Mouse (Mus musculus) cerebellum, adult 2 months (tissue): Measurements from ENCODE around the gene Pou6f1. TPM values are rescaled to one million over a fixed set of nuclear protein-coding genes. Genes with fewer than 3 reads are reported as not detected.
"Not testable (repeated sequence)": the region's sequence is repeated elsewhere in the genome, so short reads cannot be mapped to it uniquely, and the experiment has no call there.

Experiments
- DNase-seq, 2 experiments: peaks; one replicate each; pipeline ENCODE4 v3.0.0; 2021
- H3K27ac ChIP-seq: fragments of 200-500 bp; 2 replicates; pipeline ENCODE4 v1.5.1; 2012; ENCODE audit warnings: low read length, control low read depth, inconsistent platforms; ENCODE audit not compliant: insufficient read depth
- H3K27me3 ChIP-seq: fragments of 200-500 bp; 2 replicates; pipeline ENCODE4 v1.6.1; 2012; ENCODE audit warnings: inconsistent platforms, mild to moderate bottlenecking, low read length, moderate library complexity; ENCODE audit not compliant: control insufficient read depth, insufficient read depth
- H3K4me1 ChIP-seq: fragments of 200-500 bp; 2 replicates; pipeline ENCODE4 v1.6.1; 2011; ENCODE audit warnings: low read length; ENCODE audit not compliant: control insufficient read depth, insufficient read depth
- H3K4me3 ChIP-seq: fragments of 200-500 bp; replicated peaks from 2 replicates; pipeline ENCODE3; 2011; ENCODE audit warnings: mild to moderate bottlenecking, low read depth, low read length, control low read depth; ENCODE audit not compliant: insufficient read depth
- CTCF ChIP-seq: fragments of 200-500 bp; IDR thresholded peaks from 2 replicates; pipeline ENCODE4 v1.5.1; 2011; ENCODE audit warnings: low read depth, mild to moderate bottlenecking, control low read depth, low read length, moderate library complexity, borderline replicate concordance; ENCODE audit not compliant: insufficient read depth
- POLR2A ChIP-seq: fragments of 200-500 bp; IDR thresholded peaks from 2 replicates; pipeline ENCODE4 v1.6.1; 2011; ENCODE audit warnings: low read length, control low read depth, borderline replicate concordance; ENCODE audit not compliant: insufficient read depth
- WGBS: fragments of 180-500 bp; shearing (Covaris S2); methylation state at CpG from one replicate; pipeline ENCODE4 v1.1.7; 2018; 5-methylcytosine and 5-hydroxymethylcytosine counted together
- polyA plus RNA-seq: library from polyadenylated mRNA; depleted of rRNA; stranded (reverse); fragments of >200 nt; gene quantifications from 2 replicates; pipeline ENCODE4 v1.2.3, GENCODE M21; 2012; rRNA removed

The Pou6f1 gene
- polyA plus RNA-seq, 1 experiment = 63.9 TPM

DNA sequence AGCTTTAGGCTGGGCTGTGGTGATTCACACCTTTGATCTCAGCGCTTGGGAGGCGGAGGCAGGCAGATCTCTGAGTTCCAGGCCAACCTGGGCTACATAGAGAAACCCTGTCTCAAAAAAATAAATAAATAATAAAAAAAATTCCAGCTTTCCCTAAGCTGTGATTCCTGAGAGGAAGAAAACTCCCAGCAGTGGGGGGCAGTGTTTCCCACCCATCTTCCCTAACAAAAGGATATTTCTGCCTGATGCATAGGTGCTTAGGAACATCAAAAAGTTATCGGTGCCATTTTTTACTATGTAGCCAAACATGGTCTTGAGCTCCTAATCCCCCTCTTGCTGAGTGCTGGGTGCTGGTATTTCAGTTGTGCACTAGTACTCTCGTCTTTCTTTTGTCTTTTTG lies 49.5 kb downstream of the Pou6f1 start:
- H3K4me3 ChIP-seq = no peak overlapping the region
- DNase-seq = no peak
- H3K4me1 ChIP-seq = peaks cover 4% of the 10 kb centered on the region; the same call in 1 of the 2 replicates
- WGBS = 80% methylated on average over 4 of the region's 4 CpGs
- no peaks in the 10 kb centered on the region for H3K27me3 ChIP-seq
- H3K27ac ChIP-seq = no peak overlapping the region
- TF ChIP-seq POLR2A (no peak), CTCF (no peak)

DNA sequence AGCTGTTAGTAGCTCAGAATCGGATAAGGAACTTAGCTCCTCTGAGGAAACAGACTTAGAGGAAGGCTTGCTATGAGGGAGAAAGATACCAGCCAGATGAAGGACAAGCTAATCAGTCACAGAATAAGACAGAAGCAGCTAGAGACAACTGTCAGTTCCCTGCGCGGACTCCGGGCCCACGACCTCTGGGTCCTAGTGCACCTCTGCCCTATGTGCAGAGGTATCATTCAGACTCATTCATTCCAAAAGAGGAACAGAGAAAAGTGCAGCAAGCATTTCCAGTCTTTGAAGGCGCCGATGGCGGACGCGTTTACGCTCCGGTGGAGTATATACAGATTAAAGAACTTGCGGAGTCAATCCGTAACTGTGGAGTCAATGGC lies 56.1 kb downstream of the Pou6f1 start:
- not testable (repeated sequence) for H3K4me1 ChIP-seq, H3K4me3 ChIP-seq, H3K27me3 ChIP-seq, H3K27ac ChIP-seq, DNase-seq
- WGBS = 96% methylated on average over 14 of the region's 14 CpGs

DNA sequence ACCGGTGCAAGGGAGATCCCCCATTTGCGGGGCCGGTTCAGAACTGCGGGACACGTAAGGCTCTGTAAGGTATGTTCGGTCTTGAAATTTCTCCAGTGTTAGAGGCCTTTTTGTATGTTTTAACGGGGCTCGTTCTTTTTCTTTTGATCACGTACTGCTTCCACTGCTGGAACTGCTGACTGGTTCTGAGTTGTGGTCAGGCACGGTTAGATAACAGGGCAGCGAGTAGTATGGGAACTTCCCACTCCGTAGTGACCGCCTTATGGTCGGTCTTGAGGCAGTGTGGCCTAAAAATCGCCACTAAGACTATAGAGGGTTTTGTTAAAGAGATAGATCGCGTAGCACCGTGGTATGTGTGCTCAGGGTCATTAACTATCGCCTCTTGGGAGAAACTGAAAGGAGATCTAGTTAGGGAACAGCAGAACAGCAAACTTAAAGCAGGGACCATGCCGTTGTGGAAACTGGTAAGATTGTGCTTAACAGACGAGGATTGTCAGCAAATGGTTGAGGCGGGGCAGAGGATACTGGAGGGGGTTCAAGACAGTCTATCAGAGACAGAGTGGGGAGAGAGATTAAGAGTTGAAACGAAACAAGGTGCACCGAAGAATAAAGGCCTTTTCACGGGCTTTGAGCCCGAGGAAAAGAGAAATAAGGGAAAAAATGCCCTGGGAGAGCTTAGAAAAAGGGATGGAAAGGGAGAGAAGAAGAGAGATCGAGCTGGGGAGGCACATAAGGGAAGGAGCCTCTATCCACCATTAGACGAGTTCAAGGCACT lies 56.7 kb downstream of the Pou6f1 start:
- H3K27ac ChIP-seq, DNase-seq, H3K4me1 ChIP-seq, H3K4me3 ChIP-seq, H3K27me3 ChIP-seq: not testable (repeated sequence)
- WGBS = 98% methylated on average over 28 of the region's 28 CpGs

DNA sequence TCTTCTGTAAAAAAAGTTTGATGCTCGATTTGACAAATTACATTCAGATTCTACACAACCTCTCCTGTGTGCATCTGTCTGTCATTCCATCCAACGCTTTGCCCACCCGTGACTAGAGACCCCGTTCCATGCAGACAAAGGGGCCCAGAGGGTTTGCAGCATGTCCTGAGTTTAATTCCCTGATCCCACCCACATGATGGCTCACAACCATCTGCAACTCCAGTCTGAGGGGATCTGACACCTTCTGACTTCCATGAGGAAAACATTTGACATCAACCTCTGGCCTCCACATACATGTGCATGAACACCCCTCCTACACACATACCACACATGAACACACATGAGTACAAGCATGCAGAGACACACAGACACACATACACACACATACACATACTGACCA lies 58.4 kb downstream of the Pou6f1 start:
- Histone ChIP-seq H3K4me3 (no peak overlapping the region), H3K27ac (no peak overlapping the region), H3K27me3 (no peaks in the 10 kb centered on the region), H3K4me1 (no peaks in the 10 kb centered on the region)
- no peak for DNase-seq
- no peak for TF ChIP-seq CTCF
- no peak for TF ChIP-seq POLR2A
- WGBS = 95% methylated on average over 4 of the region's 4 CpGs

DNA sequence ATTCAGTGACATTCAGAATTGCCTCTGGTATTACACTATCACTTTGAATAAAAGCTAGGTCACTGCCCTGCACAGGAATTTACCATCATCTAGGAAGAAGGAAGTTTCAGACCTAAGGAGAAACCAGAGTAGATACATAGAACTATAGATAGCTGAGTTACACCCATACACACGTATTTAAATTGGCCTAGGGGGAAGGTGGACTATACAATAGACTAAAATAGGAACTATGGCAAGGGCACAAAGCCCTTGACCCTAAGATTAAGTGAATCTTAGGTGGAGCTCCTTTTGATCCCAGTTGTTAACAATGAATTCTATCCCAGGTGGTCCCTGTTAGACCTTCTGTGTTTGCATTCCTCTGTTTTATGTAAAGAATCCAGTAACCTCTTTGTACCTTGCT lies 58.8 kb downstream of the Pou6f1 start:
- H3K4me1 ChIP-seq, H3K4me3 ChIP-seq, H3K27ac ChIP-seq, H3K27me3 ChIP-seq, DNase-seq: not testable (repeated sequence)
- 87% methylated on average over 1 of the region's 1 CpGs for WGBS

DNA sequence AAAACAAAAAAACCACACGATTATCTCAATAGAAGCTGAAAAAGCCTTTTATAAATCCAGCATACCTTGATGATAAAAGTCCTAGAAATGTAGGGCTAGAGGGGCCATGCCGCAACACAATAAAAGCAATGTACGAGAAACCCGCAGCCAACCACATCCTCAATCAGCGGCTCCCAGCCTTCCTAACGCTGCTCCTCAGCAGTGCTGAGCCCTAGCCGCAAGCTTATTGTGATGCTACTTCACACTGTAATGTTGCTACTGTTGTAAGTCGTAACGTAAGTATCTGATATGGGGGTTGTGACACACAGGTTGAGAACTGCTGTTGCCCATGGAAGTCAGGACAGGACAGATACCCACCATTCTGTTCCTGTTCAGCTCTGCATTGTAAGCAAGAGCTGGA lies 60.4 kb downstream of the Pou6f1 start:
- WGBS = 93% methylated on average over 9 of the region's 9 CpGs
- Histone ChIP-seq H3K27ac (no peak overlapping the region), H3K4me1 (no peaks in the 10 kb centered on the region), H3K27me3 (no peaks in the 10 kb centered on the region), H3K4me3 (no peak overlapping the region)
- no peak for TF ChIP-seq CTCF
- TF ChIP-seq POLR2A = no peak
- no peak for DNase-seq

DNA sequence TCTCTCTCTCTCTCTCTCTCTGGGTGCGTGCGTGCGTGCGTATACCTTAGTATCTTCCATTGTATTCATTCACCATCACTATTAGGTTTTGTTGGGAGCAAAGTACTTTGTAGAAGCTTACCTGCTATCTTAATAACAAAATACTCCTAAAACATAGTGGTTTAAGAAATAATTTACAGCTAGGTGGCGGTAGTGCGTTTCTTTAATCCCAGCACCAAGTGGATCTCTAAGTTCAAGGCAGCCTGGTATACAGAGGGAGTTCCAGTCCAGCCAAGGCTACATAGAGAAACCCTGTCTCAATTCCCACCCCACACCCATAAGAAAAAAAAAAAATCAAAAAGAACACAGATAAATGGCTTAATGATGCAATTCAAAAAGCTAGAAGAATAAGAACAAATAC lies 61.9 kb downstream of the Pou6f1 start:
- no peak overlapping the region for H3K4me3 ChIP-seq
- no peaks in the 10 kb centered on the region for H3K27me3 ChIP-seq
- DNase-seq = peak in 1 of 2 experiments; percentile 33
- H3K4me1 ChIP-seq = peaks cover 3% of the 10 kb centered on the region; the same call in 1 of the 2 replicates
- H3K27ac ChIP-seq = no peak overlapping the region
- TF ChIP-seq POLR2A = no peak
- peak; percentile 25; the same call in 1 of the 2 replicates for TF ChIP-seq CTCF
- 89% methylated on average over 6 of the region's 6 CpGs for WGBS

DNA sequence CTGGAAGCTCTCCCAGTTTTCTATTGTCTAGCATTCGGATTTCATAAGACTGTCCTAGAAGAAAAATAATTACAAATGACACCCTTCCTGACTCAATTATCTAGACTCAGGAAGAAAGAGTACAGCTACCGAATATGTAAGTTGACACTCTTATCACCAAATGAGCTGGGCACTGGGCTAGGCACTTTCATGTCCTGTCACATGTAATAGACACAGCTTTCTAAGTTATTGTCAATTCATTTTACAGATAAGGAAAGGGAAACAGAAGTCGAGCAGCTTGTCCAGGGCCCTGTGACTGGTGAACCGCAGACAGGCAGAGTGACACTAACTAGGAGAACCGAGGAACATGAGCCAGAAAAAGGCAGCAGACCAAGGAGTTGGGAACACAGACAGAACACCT lies 71.9 kb downstream of the Pou6f1 start:
- H3K4me3 ChIP-seq = no peak overlapping the region
- H3K27ac ChIP-seq = no peak overlapping the region
- no peaks in the 10 kb centered on the region for H3K4me1 ChIP-seq
- no peak for DNase-seq
- no peak for TF ChIP-seq CTCF
- WGBS = 79% methylated on average over 5 of the region's 5 CpGs
- no peaks in the 10 kb centered on the region for H3K27me3 ChIP-seq

DNA sequence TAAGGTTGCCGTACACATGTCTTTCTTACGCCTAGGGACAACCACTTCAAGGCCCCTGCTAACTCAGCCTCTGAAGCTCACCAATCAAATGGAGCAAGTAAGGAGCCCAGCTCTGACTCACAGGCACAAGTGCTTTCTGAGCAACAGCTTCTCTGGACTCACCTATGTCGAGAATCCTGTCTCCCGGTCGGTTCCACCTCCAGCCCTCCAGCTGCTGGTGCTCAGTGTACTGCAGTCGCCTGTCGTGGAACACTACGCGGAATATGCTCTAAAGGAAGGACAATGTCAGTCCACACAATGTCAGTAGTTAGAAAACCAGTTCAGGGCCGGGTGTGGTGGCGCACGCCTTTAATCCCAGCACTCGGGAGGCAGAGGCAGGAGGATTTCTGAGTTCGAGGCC lies 74.4 kb downstream of the Pou6f1 start:
- Histone ChIP-seq H3K27ac (no peak overlapping the region), H3K27me3 (no peaks in the 10 kb centered on the region), H3K4me3 (no peak overlapping the region), H3K4me1 (no peaks in the 10 kb centered on the region)
- no peak for TF ChIP-seq CTCF
- no peak for TF ChIP-seq POLR2A
- WGBS = 95% methylated on average over 14 of the region's 14 CpGs
- DNase-seq = no peak

Other genes with a start within 250 kb of the Pou6f1 start
- not detected in 2 replicates for gene Methig1, start 246.8 kb downstream of the Pou6f1 start, polyA plus RNA-seq
- gene Mettl7a2, start 246.8 kb downstream of the Pou6f1 start, polyA plus RNA-seq = not detected in 2 replicates
- gene Higd1c, start 235.4 kb downstream of the Pou6f1 start, polyA plus RNA-seq = not detected in 2 replicates
- not detected in 2 replicates for gene Gm5475, start 177.8 kb downstream of the Pou6f1 start, polyA plus RNA-seq
- gene Slc11a2, start 174.9 kb downstream of the Pou6f1 start, polyA plus RNA-seq = 45.4 and 50.6 TPM in 2 replicates
- 67.0 and 70.5 TPM in 2 replicates for gene Letmd1, start 131.0 kb downstream of the Pou6f1 start, polyA plus RNA-seq
- gene Csrnp2, start 104.5 kb downstream of the Pou6f1 start, polyA plus RNA-seq = 18.0 and 18.3 TPM in 2 replicates
- gene Tfcp2, start 48.0 kb downstream of the Pou6f1 start, polyA plus RNA-seq = 25.4 and 27.6 TPM in 2 replicates
- 214 and 220 TPM in 2 replicates for gene Dazap2, start 15.4 kb upstream of the Pou6f1 start, polyA plus RNA-seq
- gene Smagp, start 37.0 kb upstream of the Pou6f1 start, polyA plus RNA-seq = 3.3 and 3.7 TPM in 2 replicates
- gene Bin2, start 69.6 kb upstream of the Pou6f1 start, polyA plus RNA-seq = 3.0 and 4.1 TPM in 2 replicates
- gene Cela1, start 87.9 kb upstream of the Pou6f1 start, polyA plus RNA-seq = 6.5 and 8.3 TPM in 2 replicates
- gene Galnt6, start 129.4 kb upstream of the Pou6f1 start, polyA plus RNA-seq = 9.0 and 13.1 TPM in 2 replicates
- gene Slc4a8, start 161.8 kb upstream of the Pou6f1 start, polyA plus RNA-seq = 30.1 and 31.2 TPM in 2 replicates